Mouse (Mus musculus) limb, embryonic 14.5 days (tissue): ENCODE results near the gene Gm21954. TPM values are rescaled to one million over a fixed set of nuclear protein-coding genes. Genes with fewer than 3 reads are reported as not detected.

Source experiments
- ATAC-seq: fragments of 200-750 bp; cut with Nextera tagmentation; 2 replicates; pipeline ENCODE4 v1.8.0; 2017; ENCODE audit warnings: low read depth, moderate number of reproducible peaks, moderate TSS enrichment; ENCODE audit not compliant: low FRiP score
- DNase-seq: peaks from one replicate; pipeline ENCODE4 v3.0.0-alpha.2; 2015; ENCODE audit warnings: low spot score
- H3K27ac ChIP-seq: fragments of 300-500 bp; sonication (generic); replicated peaks from 2 replicates; pipeline ENCODE4 v1.5.1; 2014; ENCODE audit warnings: low read depth, mild to moderate bottlenecking, low read length, moderate library complexity, mixed read lengths
- H3K27me3 ChIP-seq: fragments of 300-500 bp; sonication (generic); 2 replicates; pipeline ENCODE4 v1.6.1; 2014; ENCODE audit warnings: low read length, mixed read lengths; ENCODE audit not compliant: control insufficient read depth, insufficient read depth
- H3K36me3 ChIP-seq: fragments of 300-500 bp; sonication (generic); 2 replicates; pipeline ENCODE4 v1.6.1; 2014; ENCODE audit warnings: mild to moderate bottlenecking, low read length, moderate library complexity, mixed read lengths; ENCODE audit not compliant: control insufficient read depth, insufficient read depth
- H3K4me1 ChIP-seq: fragments of 300-500 bp; sonication (generic); 2 replicates; pipeline ENCODE4 v1.6.1; 2014; ENCODE audit warnings: antibody characterized with exemption, low read length, mixed read lengths; ENCODE audit not compliant: control insufficient read depth, insufficient read depth
- H3K4me2 ChIP-seq: fragments of 300-500 bp; sonication (generic); replicated peaks from 2 replicates; pipeline ENCODE4 v1.6.1; 2014; ENCODE audit warnings: low read depth, mild to moderate bottlenecking, low read length, moderate library complexity; ENCODE audit not compliant: severe bottlenecking
- H3K4me3 ChIP-seq: fragments of 300-500 bp; sonication (generic); replicated peaks from 2 replicates; pipeline ENCODE4 v1.5.1; 2014; ENCODE audit warnings: low read length
- H3K9ac ChIP-seq: fragments of 300-500 bp; sonication (generic); 2 replicates; pipeline ENCODE4 v1.6.1; 2014; ENCODE audit warnings: mild to moderate bottlenecking, low read depth, low read length, moderate library complexity; ENCODE audit not compliant: severe bottlenecking
- H3K9me3 ChIP-seq: fragments of 300-500 bp; sonication (generic); 2 replicates; pipeline ENCODE4 v1.6.1; 2016; ENCODE audit warnings: low read length; ENCODE audit not compliant: control insufficient read depth
- POLR2A ChIP-seq: fragments of 200-500 bp; IDR thresholded peaks from 2 replicates; pipeline ENCODE4 v1.8.0; 2012; ENCODE audit warnings: inconsistent platforms, mild to moderate bottlenecking, moderate library complexity, borderline replicate concordance; ENCODE audit not compliant: insufficient read depth, insufficient read length; ENCODE audit errors: extremely low read depth
- WGBS: fragments of 180-500 bp; shearing (Covaris S2); extraction: QIAGEN DNeasy Blood & Tissue Kit; methylation state at CpG from one replicate; pipeline ENCODE4 v1.1.7; 2014; 5-methylcytosine and 5-hydroxymethylcytosine counted together
- polyA plus RNA-seq, 2 experiments: library from polyadenylated mRNA; depleted of rRNA in 1 of 2; stranded (reverse) in 1 of 2; unstranded in 1 of 2; fragments of >200 nt; fragmentation: Nextera tagmentation in 1 of 2; extraction: Ambion mirVana in 1 of 2; gene quantifications; 2 replicates each; pipeline versions ENCODE4 v1.2.1 to v1.2.3; 2012 to 2014

The Gm21954 gene
- polyA plus RNA-seq, 2 experiments, result not detected

DNA sequence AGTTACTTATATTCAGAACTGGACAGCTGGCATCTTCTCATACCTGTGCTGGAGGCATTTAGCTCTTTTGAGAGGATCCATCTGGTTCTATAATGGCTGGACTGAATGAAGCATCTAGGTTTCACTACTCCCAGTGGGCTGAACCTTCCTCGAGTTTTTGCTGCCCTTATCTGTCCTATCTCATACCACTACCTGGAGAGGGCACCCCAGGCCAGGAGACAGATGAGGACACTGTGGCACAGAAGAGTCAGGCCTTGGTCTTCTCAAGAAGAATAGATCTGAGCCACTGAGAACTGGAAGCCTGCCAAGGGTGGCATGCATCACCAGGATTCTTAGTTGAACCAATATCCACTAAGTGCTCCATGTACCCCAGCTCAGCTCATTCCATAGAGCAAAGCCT lies 9.1 kb upstream of the Gm21954 start:
- 55% methylated on average over 1 of the region's 1 CpGs for WGBS
- no peak overlapping the region for H3K4me2 ChIP-seq
- H3K9me3 ChIP-seq, result no peaks in the 10 kb centered on the region
- H3K27ac ChIP-seq, result no peak overlapping the region
- no peaks in the 10 kb centered on the region for H3K27me3 ChIP-seq
- DNase-seq (no peak), ATAC-seq (no peak)
- H3K9ac ChIP-seq, result no peak overlapping the region
- peaks cover 27% of the 10 kb centered on the region for H3K4me1 ChIP-seq
- TF ChIP-seq POLR2A, result no peak
- H3K4me3 ChIP-seq, result no peak overlapping the region
- H3K36me3 ChIP-seq, result no peaks in the 10 kb centered on the region

DNA sequence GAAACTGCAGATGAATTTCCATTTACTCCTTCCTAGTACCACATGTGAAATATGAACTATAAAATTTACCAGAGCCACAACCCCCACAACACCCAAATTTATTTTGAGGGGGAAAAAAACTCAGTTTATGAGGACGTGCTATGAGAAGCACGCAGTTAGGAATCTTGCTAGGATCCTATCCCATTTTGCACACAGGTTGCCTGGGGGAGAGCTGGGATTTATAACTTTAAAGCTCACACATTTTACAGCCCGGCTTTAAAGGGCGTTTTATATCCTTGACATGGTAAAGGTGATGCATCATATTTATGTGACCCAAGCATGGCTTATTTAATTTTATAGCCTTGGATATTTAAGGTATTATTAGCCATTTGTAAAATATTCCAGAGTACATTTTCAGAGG lies 7.3 kb upstream of the Gm21954 start:
- no peak overlapping the region for H3K9ac ChIP-seq
- no peaks in the 10 kb centered on the region for H3K9me3 ChIP-seq
- no peak overlapping the region for H3K4me3 ChIP-seq
- H3K36me3 ChIP-seq, result no peaks in the 10 kb centered on the region
- H3K27me3 ChIP-seq, result no peaks in the 10 kb centered on the region
- ATAC-seq (peak; percentile 82), DNase-seq (peak; percentile 59)
- TF ChIP-seq POLR2A, result no peak
- H3K4me1 ChIP-seq, result peaks cover 27% of the 10 kb centered on the region
- WGBS, result 4% methylated on average over 4 of the region's 4 CpGs
- H3K4me2 ChIP-seq, result no peak overlapping the region
- no peak overlapping the region for H3K27ac ChIP-seq

DNA sequence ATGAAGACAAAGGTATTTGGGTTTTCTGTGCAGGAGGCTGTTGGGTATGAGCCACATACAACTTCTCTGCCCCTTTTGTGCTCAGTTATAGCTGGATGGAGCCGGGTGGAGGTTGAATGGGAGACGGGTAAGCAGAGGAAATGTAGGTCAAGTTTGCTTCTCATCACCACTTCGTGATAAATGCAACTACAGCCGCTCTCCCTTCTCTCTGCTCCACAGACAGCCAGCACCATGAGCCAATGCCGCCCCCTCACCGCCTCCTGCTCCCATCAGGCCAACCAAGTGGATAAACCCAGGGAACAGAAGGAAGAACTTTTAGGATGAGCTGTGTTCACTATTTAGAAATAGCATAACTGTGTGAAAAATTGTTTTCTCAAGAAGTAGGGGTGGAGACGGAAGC lies 4.7 kb upstream of the Gm21954 start:
- ATAC-seq, result no peak
- WGBS, result 92% methylated on average over 7 of the region's 7 CpGs
- H3K27me3 ChIP-seq, result no peaks in the 10 kb centered on the region
- H3K4me2 ChIP-seq, result no peak overlapping the region
- H3K4me3 ChIP-seq, result no peak overlapping the region
- H3K36me3 ChIP-seq, result no peaks in the 10 kb centered on the region
- H3K27ac ChIP-seq, result no peak overlapping the region
- H3K4me1 ChIP-seq, result peaks cover 37% of the 10 kb centered on the region
- H3K9me3 ChIP-seq, result no peaks in the 10 kb centered on the region
- TF ChIP-seq POLR2A, result no peak
- no peak for DNase-seq
- H3K9ac ChIP-seq, result no peak overlapping the region

DNA sequence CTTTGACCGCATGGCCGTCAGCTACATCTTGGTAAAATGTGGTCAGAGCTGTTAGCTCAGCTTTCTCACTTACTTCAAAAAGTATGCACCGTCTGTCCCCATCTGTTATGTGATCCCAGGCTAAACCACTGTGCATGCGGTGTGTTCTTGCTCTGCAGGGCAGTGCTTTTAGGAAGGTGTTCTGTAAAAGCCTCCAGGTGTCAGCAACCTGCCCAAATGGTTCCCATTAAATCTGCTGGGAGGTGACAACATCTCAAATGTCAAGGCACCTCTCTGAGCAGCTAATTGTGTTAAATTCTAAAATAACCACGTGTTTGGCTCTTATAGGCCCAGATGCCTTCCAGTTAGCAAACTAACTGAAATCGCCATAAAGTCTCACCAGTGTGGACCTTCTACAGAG lies 1.1 kb upstream of the Gm21954 start:
- Histone ChIP-seq H3K4me1 (peaks cover 12% of the 10 kb centered on the region; the same call in 1 of the 2 replicates), H3K9ac (no peak overlapping the region), H3K4me3 (no peak overlapping the region), H3K36me3 (no peaks in the 10 kb centered on the region), H3K4me2 (no peak overlapping the region), H3K9me3 (no peaks in the 10 kb centered on the region), H3K27me3 (no peaks in the 10 kb centered on the region), H3K27ac (no peak overlapping the region)
- ATAC-seq, result peak; percentile 47; the same call in 1 of the 2 replicates
- no peak for DNase-seq
- no peak for TF ChIP-seq POLR2A
- whole genome bisulfite sequencing, result 28% methylated on average over 6 of the region's 6 CpGs

DNA sequence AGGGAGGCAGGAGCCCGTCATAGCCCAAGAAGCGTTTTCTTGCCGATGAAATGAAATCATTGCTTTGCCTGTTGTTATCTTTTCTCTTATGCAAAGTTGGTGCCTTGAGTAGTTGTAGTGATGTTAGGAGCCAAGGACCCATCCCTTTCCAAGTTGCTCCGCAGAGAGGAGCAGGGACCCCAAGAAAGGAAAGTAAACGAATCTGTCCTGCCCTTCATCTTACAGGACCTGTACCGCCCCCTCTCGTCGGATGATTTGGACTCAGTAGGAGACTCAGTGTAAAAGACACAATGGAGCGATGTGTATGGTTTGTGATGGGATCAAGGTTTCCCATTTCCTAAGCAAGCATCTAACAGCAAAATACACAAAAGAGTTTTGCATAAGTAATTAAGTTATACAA lies 5.7 kb downstream of the Gm21954 start:
- Histone ChIP-seq H3K4me1 (peaks cover 10% of the 10 kb centered on the region), H3K36me3 (no peaks in the 10 kb centered on the region), H3K4me3 (no peak overlapping the region), H3K27ac (no peak overlapping the region), H3K4me2 (no peak overlapping the region), H3K27me3 (no peaks in the 10 kb centered on the region), H3K9ac (no peak overlapping the region), H3K9me3 (no peaks in the 10 kb centered on the region)
- no peak for ATAC-seq
- 79% methylated on average over 9 of the region's 9 CpGs for WGBS
- no peak for DNase-seq
- TF ChIP-seq POLR2A, result no peak

DNA sequence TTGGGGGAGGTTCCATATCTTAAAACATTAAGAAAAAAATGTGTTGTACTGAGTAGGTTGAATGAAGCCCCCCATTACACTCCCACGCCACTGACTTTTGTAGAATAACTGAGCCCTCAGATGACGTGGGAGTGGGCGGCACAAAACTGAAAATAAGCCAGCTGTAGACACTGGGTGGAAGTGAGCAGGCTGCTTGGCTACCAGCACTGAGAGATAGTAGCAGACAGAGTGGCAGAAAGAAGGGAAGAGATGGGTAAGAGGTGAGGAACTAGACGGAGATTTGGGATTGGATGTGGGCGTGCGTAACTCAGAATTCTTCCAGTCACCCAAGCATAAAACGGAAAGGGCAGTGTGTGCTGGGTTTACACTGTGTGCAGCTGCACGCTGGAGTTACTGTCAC lies 6.2 kb downstream of the Gm21954 start:
- DNase-seq, result no peak

More for the DNA sequence above, 6.2 kb downstream of the Gm21954 start:
- no peaks in the 10 kb centered on the region for H3K27me3 ChIP-seq
- ATAC-seq, result no peak
- no peak for TF ChIP-seq POLR2A
- H3K4me1 ChIP-seq, result peaks cover 10% of the 10 kb centered on the region
- H3K27ac ChIP-seq, result no peak overlapping the region
- no peaks in the 10 kb centered on the region for H3K9me3 ChIP-seq
- H3K4me2 ChIP-seq, result no peak overlapping the region
- H3K36me3 ChIP-seq, result no peaks in the 10 kb centered on the region
- WGBS, result 87% methylated on average over 8 of the region's 8 CpGs
- H3K9ac ChIP-seq, result no peak overlapping the region
- no peak overlapping the region for H3K4me3 ChIP-seq
